Mouse (Mus musculus) CD4-positive, CD25-positive, alpha-beta regulatory T cell, adult 2 months (primary cell): ENCODE data around the gene Kdm1a.
A peak's percentile ranks its signal among the peaks of the same experiment; 100 is the strongest.

Experiments used
- DNase-seq: peaks from one replicate; pipeline ENCODE4 v3.0.0-alpha.2; 2012; ENCODE audit warnings: low read depth, low spot score

Gene Kdm1a

DNA sequence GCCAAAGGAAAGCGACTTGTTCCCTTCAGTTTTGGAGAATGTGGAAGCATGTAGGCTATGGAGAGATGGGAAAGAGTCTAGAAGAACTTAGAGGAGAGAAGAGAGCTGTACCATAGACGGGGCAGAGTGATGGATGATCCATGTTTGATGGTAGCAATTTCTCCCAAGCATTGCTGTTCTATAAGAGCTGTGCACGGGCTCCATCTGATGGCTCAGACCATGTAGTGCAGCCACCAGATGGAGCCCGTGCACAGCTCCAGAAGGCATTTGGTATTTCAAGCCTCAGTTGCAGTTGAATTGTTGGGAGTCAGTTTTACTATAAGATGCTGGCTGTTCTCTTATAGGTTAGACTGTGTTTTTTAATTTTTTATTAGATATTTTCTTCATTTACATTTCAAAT is 76.1 kb downstream of the Kdm1a start:
- DNase-seq = peak; percentile 78

DNA sequence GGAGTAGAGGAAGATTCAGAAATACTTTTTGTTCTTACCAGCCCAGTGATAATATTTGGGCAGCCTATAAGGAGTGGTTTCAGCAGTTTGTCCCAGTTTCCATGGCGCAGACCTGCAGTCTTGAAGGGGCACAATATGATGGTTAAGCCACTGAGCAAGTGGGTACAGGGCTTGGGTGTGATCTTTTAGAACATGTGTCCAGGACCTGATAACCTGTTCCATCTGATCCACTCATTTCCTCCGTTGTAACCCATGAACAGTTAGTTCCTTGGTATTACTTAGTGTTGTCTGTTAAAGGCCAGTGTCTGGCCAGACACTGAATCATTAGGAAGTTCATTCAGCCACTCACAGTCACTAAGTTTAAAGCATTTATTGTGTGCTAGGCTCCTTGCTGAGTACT is 78.2 kb downstream of the Kdm1a start:
- DNase-seq = no peak

DNA sequence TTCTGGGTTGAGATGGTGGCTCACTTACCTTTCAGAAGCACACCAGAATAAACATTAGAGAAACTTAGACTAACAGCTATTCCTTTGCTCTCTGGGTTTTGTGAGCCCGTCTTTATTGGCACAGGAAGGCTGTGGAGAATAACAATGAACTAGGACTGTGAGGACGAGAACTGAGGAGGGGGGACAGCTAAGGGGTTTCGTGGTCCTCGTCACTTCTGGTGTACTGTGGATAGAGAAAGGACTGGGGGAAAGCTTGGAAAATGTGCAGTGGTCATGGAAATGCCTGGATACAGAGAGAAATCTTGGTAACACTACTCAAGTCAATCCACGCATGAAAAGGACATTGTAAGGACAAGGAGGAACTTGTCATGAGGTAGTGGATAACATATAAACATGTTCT is 80.6 kb downstream of the Kdm1a start:
- no peak for DNase-seq

DNA sequence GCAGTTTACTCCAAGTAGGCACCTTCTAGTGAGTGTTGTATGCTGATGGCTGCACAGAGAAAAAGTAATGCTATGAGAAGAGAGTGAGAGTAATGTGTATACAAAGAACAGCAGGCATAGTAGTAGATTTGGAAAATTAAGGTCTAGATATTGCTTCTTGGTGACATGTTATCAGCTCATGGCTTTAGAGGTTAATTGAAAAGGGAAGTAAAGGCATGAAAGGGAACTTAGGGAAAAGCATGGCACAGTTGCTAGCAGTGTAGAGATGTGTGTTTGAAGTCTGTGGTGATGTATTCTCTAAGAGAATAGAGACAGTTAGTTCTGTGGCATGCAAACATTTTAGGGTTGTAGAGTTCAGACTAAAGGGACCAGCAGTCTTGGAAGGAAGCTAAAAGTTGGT is 82.7 kb downstream of the Kdm1a start:
- no peak for DNase-seq

- no peak for DNase-seq
Observed at GRCm38 (mm10) chr4:136518576-136518975, 83.9 kb downstream of the Kdm1a start.

DNA sequence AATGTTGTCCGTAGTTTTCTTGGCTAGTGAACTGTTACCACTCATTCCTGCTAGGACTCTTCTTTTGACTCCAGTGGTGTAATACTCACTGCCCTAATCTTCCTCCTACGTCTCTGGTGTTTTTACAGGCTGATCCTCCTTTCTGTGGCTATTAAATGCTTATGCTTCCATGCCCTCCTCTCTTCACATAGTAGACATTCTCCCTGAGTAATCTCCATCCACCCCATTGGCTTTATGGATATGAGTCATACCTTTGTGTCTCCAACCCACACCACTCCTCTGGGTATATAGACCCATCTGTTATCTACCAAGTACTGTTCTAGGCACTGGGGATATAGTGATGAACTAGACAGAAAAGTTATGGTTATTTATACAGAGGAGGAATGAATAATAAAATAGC is 84.4 kb downstream of the Kdm1a start:
- no peak for DNase-seq

- no peak for DNase-seq
Observed at GRCm38 (mm10) chr4:136512905-136513304, 89.6 kb downstream of the Kdm1a start.

GRCm38 (mm10) chr4:136511708-136512107 is 90.8 kb downstream of the Kdm1a start:
- no peak for DNase-seq

- DNase-seq = peak; percentile 69
Observed at GRCm38 (mm10) chr4:136509857-136510256, 92.7 kb downstream of the Kdm1a start.

DNA sequence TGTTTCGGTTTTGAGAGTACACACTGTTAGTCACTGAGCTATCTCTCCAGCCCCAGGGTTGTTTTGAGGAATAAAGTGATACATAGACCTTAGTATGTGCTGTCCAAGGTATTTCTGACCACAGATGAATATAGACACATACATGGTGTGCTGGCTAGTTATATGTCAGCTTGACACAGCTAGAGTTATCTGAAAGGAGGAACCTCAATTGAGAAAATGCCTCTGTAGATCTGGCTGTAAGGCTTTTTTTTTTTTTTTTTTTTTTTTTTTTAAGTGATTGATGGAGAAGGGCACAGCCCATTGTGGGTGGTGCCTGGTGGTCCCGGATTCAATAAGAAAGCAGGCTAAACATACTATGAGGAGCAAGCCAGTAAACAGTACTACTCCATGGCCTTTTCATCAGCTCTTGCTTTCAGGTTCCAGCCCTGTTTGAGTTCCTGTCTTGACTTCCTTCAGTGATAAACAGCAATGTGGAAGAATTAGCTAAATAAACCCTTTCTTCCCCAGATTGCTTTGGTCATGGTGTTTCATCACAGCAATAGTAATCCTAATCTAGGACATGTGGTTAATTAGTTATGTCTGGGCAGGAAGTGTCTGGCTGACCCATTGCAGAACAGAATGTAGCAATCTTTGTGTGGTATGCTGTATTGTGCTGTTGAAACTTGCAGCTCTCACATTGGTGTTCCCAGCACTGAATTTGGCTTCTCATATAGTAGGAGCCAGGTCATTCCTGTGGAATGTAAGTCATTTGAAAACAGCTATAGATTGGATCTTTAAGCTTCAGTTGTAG is 96.9 kb downstream of the Kdm1a start:
- no peak for DNase-seq
